Mouse (Mus musculus): ENCODE data around the gene Cd200.
"Not testable (repeated sequence)": the region's sequence is repeated elsewhere in the genome, so short reads cannot be mapped to it uniquely, and the experiment has no call there.

- not testable (repeated sequence) for TF ChIP-seq GATA1 (IDR thresholded peaks at IDR 0.05; ENCODE audit: borderline replicate concordance, low read length); FLI1 (IDR thresholded peaks at IDR 0.05; ENCODE audit: low read length)
These were observed 202 bp upstream of the Cd200 start for GRCm38 (mm10) chr16:45409064-45409446.
